Mouse (Mus musculus) heart, embryonic 16.5 days (tissue): Measurements from ENCODE around the gene Pde5a. TPM values are rescaled to one million over a fixed set of nuclear protein-coding genes. Genes with fewer than 3 reads are reported as not detected.

Experiments
- ATAC-seq: fragments of 200-750 bp; cut with Nextera tagmentation; replicated peaks from 2 replicates; pipeline ENCODE4 v1.8.0; 2017; ENCODE audit warnings: moderate number of reproducible peaks; ENCODE audit not compliant: insufficient read depth, low FRiP score; ENCODE audit errors: extremely low read depth
- H3K27ac ChIP-seq: fragments of 300-500 bp; sonication (generic); 2 replicates; pipeline ENCODE4 v1.5.1; 2014; ENCODE audit warnings: mild to moderate bottlenecking, low read length, control low read depth, moderate library complexity
- H3K27me3 ChIP-seq: fragments of 300-500 bp; sonication (generic); 2 replicates; pipeline ENCODE4 v1.6.1; 2014; ENCODE audit warnings: low read length, mixed read lengths; ENCODE audit not compliant: control insufficient read depth, insufficient read depth
- H3K36me3 ChIP-seq: fragments of 300-500 bp; sonication (generic); 2 replicates; pipeline ENCODE4 v1.6.1; 2014; ENCODE audit not compliant: control insufficient read depth, insufficient read depth
- H3K4me1 ChIP-seq: fragments of 300-500 bp; sonication (generic); 2 replicates; pipeline ENCODE4 v1.6.1; 2014; ENCODE audit warnings: low read length, mixed read lengths; ENCODE audit not compliant: control insufficient read depth, insufficient read depth
- H3K4me2 ChIP-seq: fragments of 300-500 bp; sonication (generic); 2 replicates; pipeline ENCODE4 v1.6.1; 2014; ENCODE audit warnings: low read depth, mild to moderate bottlenecking, control low read depth, low read length
- H3K4me3 ChIP-seq: fragments of 300-500 bp; sonication (generic); 2 replicates; pipeline ENCODE4 v1.5.1; 2014; ENCODE audit warnings: mild to moderate bottlenecking, control low read depth, low read length
- H3K9ac ChIP-seq: fragments of 300-500 bp; sonication (generic); 2 replicates; pipeline ENCODE4 v1.6.1; 2014; ENCODE audit warnings: low read length, control low read depth
- H3K9me3 ChIP-seq: fragments of 300-500 bp; sonication (generic); replicated peaks from 2 replicates; pipeline ENCODE4 v1.6.1; 2016; ENCODE audit warnings: low read length; ENCODE audit not compliant: control insufficient read depth
- WGBS: fragments of 180-500 bp; shearing (Covaris S2); extraction: QIAGEN DNeasy Blood & Tissue Kit; methylation state at CpG from one replicate; pipeline ENCODE4 v1.1.7; 2014; 5-methylcytosine and 5-hydroxymethylcytosine counted together
- polyA plus RNA-seq: library from polyadenylated mRNA; unstranded; fragments of >200 nt; fragmentation: Nextera tagmentation; extraction: Ambion mirVana; gene quantifications from 2 replicates; pipeline ENCODE4 v1.2.1, GENCODE M21; 2015

The Pde5a gene
- polyA plus RNA-seq, 1 experiment from 2014 or later: 2.3 TPM

DNA sequence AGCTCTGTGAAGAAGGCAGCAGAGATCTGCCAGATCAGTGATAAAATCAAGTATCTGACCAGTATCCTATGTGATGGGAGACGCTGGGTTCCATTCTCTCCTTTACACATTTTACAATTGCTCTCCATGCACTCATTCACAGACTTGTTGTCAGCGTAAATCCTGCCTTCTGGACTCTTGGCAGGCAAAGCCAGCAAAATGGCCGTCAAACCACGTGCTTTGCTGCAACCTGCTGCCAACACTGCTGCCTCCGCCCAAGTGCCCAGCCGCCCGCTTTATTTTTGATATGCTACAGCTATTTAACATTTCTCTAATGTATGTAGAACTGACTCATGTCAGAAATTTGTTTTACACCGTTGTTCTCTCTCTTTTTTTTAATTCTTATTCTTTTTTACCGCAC, 59.6 kb downstream of the Pde5a start:
- H3K4me2 ChIP-seq: no peak overlapping the region
- H3K9me3 ChIP-seq: peaks cover 3% of the 10 kb centered on the region
- ATAC-seq: no peak
- H3K4me1 ChIP-seq: no peaks in the 10 kb centered on the region
- H3K4me3 ChIP-seq: no peak overlapping the region
- H3K27ac ChIP-seq: no peak overlapping the region
- no peak overlapping the region for H3K9ac ChIP-seq
- peaks cover 3% of the 10 kb centered on the region; the same call in 1 of the 2 replicates for H3K36me3 ChIP-seq
- no peaks in the 10 kb centered on the region for H3K27me3 ChIP-seq
- 89% methylated on average over 9 of the region's 9 CpGs for WGBS

DNA sequence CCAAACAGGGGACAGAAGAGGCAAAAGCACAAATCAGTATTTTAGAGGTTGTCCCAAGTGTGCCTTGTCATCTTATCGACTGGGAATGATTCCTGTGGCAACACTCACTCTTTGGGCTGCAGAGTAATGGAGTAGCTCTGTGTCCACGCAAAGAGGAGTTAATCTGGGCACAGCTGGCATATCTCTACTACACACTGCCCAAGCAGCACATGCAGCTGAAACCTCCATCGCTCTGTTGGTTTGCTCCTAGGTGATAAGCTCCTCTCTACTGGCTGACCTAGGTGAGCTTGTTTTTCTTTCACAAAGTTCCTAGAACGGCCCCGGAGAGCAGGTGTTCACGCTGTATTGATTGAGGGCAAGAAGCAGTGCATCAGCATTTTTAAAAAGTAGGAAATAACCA, 60.8 kb downstream of the Pde5a start:
- Histone ChIP-seq H3K4me3 (no peak overlapping the region), H3K9me3 (peaks cover 3% of the 10 kb centered on the region), H3K27ac (no peak overlapping the region), H3K27me3 (no peaks in the 10 kb centered on the region), H3K4me2 (no peak overlapping the region), H3K4me1 (no peaks in the 10 kb centered on the region), H3K9ac (no peak overlapping the region), H3K36me3 (peaks cover 3% of the 10 kb centered on the region; the same call in 1 of the 2 replicates)
- 84% methylated on average over 6 of the region's 6 CpGs for WGBS
- no peak for ATAC-seq

DNA sequence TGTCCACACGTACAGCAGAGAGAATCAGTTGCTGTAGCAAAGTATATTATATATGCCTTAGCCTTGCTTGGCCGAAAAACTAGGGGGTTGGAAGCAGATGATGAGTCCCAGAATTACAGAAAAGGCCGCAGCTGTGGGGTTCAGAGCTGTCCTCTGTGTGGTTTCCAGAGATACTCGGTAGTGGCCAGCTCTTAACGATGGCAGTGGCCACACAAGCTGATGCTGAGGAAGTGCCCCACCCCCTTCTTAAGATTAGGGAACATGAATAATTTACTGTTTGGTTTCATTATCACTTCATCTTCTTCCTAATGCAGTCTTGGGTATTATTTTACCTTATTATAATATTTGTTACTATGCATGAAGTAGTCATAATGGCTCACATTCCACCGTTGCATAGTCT, 71.3 kb downstream of the Pde5a start:
- Histone ChIP-seq H3K4me2 (no peak overlapping the region), H3K9ac (no peak overlapping the region), H3K9me3 (no peaks in the 10 kb centered on the region), H3K36me3 (no peaks in the 10 kb centered on the region), H3K4me1 (no peaks in the 10 kb centered on the region), H3K27me3 (no peaks in the 10 kb centered on the region), H3K27ac (no peak overlapping the region), H3K4me3 (no peak overlapping the region)
- ATAC-seq: no peak
- WGBS: 80% methylated on average over 6 of the region's 6 CpGs

GRCm38 (mm10) chr3:122800553-122801435, 72.0 kb downstream of the Pde5a start:
- 68% methylated on average over 10 of the region's 10 CpGs for WGBS
- no peak overlapping the region for H3K4me3 ChIP-seq
- no peak for ATAC-seq

GRCm38 (mm10) chr3:122801436-122802221, 72.9 kb downstream of the Pde5a start:
- no peaks in the 10 kb centered on the region for H3K27me3 ChIP-seq
- WGBS: 77% methylated on average over 15 of the region's 15 CpGs
- no peak overlapping the region for H3K9ac ChIP-seq
- no peak overlapping the region for H3K4me3 ChIP-seq
- H3K36me3 ChIP-seq: no peaks in the 10 kb centered on the region
- no peak for ATAC-seq
- H3K4me1 ChIP-seq: no peaks in the 10 kb centered on the region
- no peaks in the 10 kb centered on the region for H3K9me3 ChIP-seq
- no peak overlapping the region for H3K4me2 ChIP-seq
- no peak overlapping the region for H3K27ac ChIP-seq

More at GRCm38 (mm10) chr3:122800553-122801435, 72.0 kb downstream of the Pde5a start:
- Histone ChIP-seq H3K9ac (no peak overlapping the region), H3K4me1 (no peaks in the 10 kb centered on the region), H3K9me3 (no peaks in the 10 kb centered on the region), H3K4me2 (no peak overlapping the region), H3K27me3 (no peaks in the 10 kb centered on the region), H3K27ac (no peak overlapping the region), H3K36me3 (no peaks in the 10 kb centered on the region)

DNA sequence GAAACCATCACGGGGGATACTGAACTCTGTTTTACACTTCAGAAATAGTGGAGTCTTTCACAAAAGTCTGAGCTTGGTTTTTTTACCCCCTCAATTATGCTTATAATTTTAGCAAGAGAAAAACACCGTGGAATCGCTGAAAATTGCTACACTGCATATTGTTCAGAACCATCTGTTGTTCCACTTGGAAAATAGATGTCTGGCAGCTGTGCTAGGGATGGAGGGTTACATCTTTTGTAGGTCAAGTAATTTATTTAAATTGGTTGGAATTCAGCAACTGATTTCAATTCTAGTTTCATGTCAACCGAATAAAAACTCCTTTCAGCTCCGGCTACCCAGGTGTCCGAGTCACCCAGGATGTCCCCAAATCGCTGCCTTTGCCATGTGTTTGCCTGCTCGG, 78.6 kb downstream of the Pde5a start:
- H3K4me3 ChIP-seq: no peak overlapping the region
- no peaks in the 10 kb centered on the region for H3K4me1 ChIP-seq
- no peak overlapping the region for H3K27ac ChIP-seq
- H3K9me3 ChIP-seq: peaks cover 5% of the 10 kb centered on the region; the same call in 1 of the 2 replicates
- no peaks in the 10 kb centered on the region for H3K36me3 ChIP-seq
- H3K9ac ChIP-seq: no peak overlapping the region
- WGBS: 89% methylated on average over 8 of the region's 8 CpGs
- ATAC-seq: no peak
- H3K4me2 ChIP-seq: no peak overlapping the region
- H3K27me3 ChIP-seq: no peaks in the 10 kb centered on the region

- Histone ChIP-seq H3K4me1 (no peaks in the 10 kb centered on the region), H3K36me3 (no peaks in the 10 kb centered on the region), H3K4me2 (no peak overlapping the region), H3K27ac (no peak overlapping the region), H3K27me3 (no peaks in the 10 kb centered on the region), H3K4me3 (no peak overlapping the region), H3K9ac (no peak overlapping the region), H3K9me3 (peaks cover 5% of the 10 kb centered on the region; the same call in 1 of the 2 replicates)
- 79% methylated on average over 2 of the region's 2 CpGs for WGBS
- ATAC-seq: no peak
Observed at GRCm38 (mm10) chr3:122810090-122810863, 81.5 kb downstream of the Pde5a start.

DNA sequence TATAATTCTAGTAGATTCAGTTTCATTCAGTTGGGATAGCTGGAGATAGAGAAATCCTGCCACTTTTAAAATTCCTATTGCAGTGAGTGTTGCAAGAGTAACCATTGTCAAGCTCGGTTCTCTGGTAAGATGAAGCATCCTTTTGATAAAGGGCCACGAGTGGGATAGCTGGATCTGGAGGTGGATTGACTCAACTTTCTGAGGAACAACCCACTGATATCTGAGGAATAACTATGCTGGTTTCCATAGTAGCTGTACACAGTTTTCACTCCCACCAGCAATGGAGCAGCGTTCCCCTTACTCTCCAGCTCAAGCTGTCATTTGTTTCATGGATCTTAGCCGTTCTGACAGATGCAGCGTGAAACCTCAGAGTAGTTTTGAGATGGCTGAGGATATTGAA, 82.2 kb downstream of the Pde5a start:
- H3K4me2 ChIP-seq: no peak overlapping the region
- no peak overlapping the region for H3K4me3 ChIP-seq
- no peaks in the 10 kb centered on the region for H3K4me1 ChIP-seq
- H3K9ac ChIP-seq: no peak overlapping the region
- H3K9me3 ChIP-seq: peaks cover 5% of the 10 kb centered on the region; the same call in 1 of the 2 replicates
- no peaks in the 10 kb centered on the region for H3K36me3 ChIP-seq
- no peak for ATAC-seq
- no peak overlapping the region for H3K27ac ChIP-seq
- WGBS: 74% methylated on average over 5 of the region's 5 CpGs
- H3K27me3 ChIP-seq: no peaks in the 10 kb centered on the region
